Mouse (Mus musculus) hindbrain, embryonic 15.5 days (tissue): ENCODE measurements around the gene Ucp2. TPM values are rescaled to one million over a fixed set of nuclear protein-coding genes. Genes with fewer than 3 reads are reported as not detected.

Experiments used
- ATAC-seq: fragments of 200-750 bp; cut with Nextera tagmentation; 2 replicates; pipeline ENCODE4 v1.8.0; 2017; ENCODE audit warnings: low read depth, moderate number of reproducible peaks, moderate TSS enrichment; ENCODE audit not compliant: low FRiP score
- H3K27ac ChIP-seq: fragments of 300-500 bp; sonication (generic); replicated peaks from 2 replicates; pipeline ENCODE4 v1.5.1; 2015; ENCODE audit warnings: mild to moderate bottlenecking, inconsistent platforms
- H3K27me3 ChIP-seq: fragments of 300-500 bp; sonication (generic); 2 replicates; pipeline ENCODE4 v1.6.1; 2015; ENCODE audit warnings: control low read depth, inconsistent platforms
- H3K36me3 ChIP-seq: fragments of 300-500 bp; sonication (generic); 2 replicates; pipeline ENCODE4 v1.6.1; 2015; ENCODE audit warnings: control low read depth, inconsistent platforms
- H3K4me1 ChIP-seq: fragments of 300-500 bp; sonication (generic); replicated peaks from 2 replicates; pipeline ENCODE4 v1.6.1; 2015; ENCODE audit warnings: control low read depth, inconsistent platforms
- H3K4me2 ChIP-seq: fragments of 300-500 bp; sonication (generic); 2 replicates; pipeline ENCODE4 v1.6.1; 2015; ENCODE audit warnings: moderate library complexity, mild to moderate bottlenecking, inconsistent platforms
- H3K4me3 ChIP-seq: fragments of 300-500 bp; sonication (generic); 2 replicates; pipeline ENCODE4 v1.5.1; 2015; ENCODE audit warnings: mild to moderate bottlenecking, inconsistent platforms
- H3K9ac ChIP-seq: fragments of 300-500 bp; sonication (generic); 2 replicates; pipeline ENCODE4 v1.6.1; 2015; ENCODE audit warnings: inconsistent platforms
- H3K9me3 ChIP-seq: fragments of 300-500 bp; sonication (generic); 2 replicates; pipeline ENCODE4 v1.6.1; 2016; ENCODE audit warnings: control low read depth, inconsistent platforms
- WGBS: fragments of 180-500 bp; shearing (Covaris S2); methylation state at CpG from one replicate; pipeline ENCODE4 v1.1.7; 2015; 5-methylcytosine and 5-hydroxymethylcytosine counted together
- polyA plus RNA-seq: library from polyadenylated mRNA; unstranded; fragments of >200 nt; fragmentation: Nextera tagmentation; extraction: Ambion mirVana; gene quantifications from 2 replicates; pipeline ENCODE4 v1.2.1, GENCODE M21; 2015

Ucp2 gene
- polyA plus RNA-seq, 1 experiment from 2014 or later, result 81.8 TPM

- Histone ChIP-seq H3K36me3 (peaks cover 17% of the 10 kb centered on the region), H3K4me2 (no peak overlapping the region), H3K27ac (no peak overlapping the region), H3K4me1 (peaks cover 11% of the 10 kb centered on the region), H3K9ac (no peak overlapping the region), H3K4me3 (no peak overlapping the region), H3K27me3 (no peaks in the 10 kb centered on the region), H3K9me3 (no peaks in the 10 kb centered on the region)
- WGBS, result 97% methylated on average over 9 of the region's 9 CpGs
- ATAC-seq, result no peak
These were observed 46.4 kb downstream of the Ucp2 start for GRCm38 (mm10) chr7:100539516-100539915.

GRCm38 (mm10) chr7:100544437-100544836 lies 51.3 kb downstream of the Ucp2 start:
- no peaks in the 10 kb centered on the region for H3K27me3 ChIP-seq
- no peak overlapping the region for H3K4me2 ChIP-seq
- H3K9me3 ChIP-seq, result no peaks in the 10 kb centered on the region
- no peak overlapping the region for H3K27ac ChIP-seq
- WGBS, result 62% methylated on average over 1 of the region's 1 CpGs
- no peaks in the 10 kb centered on the region for H3K4me1 ChIP-seq
- no peak overlapping the region for H3K4me3 ChIP-seq
- no peak overlapping the region for H3K9ac ChIP-seq
- ATAC-seq, result no peak
- peaks cover 24% of the 10 kb centered on the region for H3K36me3 ChIP-seq

GRCm38 (mm10) chr7:100547631-100548030 lies 54.5 kb downstream of the Ucp2 start:
- Histone ChIP-seq H3K4me1 (0 out of 2 replicates have a peak, but pooled peaks cover 3% of the 10 kb centered on the region), H3K4me3 (no peak overlapping the region), H3K36me3 (peaks cover 12% of the 10 kb centered on the region; the same call in 1 of the 2 replicates), H3K27ac (no peak overlapping the region), H3K27me3 (no peaks in the 10 kb centered on the region), H3K4me2 (no peak overlapping the region), H3K9ac (no peak overlapping the region), H3K9me3 (no peaks in the 10 kb centered on the region)
- 86% methylated on average over 4 of the region's 4 CpGs for WGBS
- no peak for ATAC-seq

- no peak overlapping the region for H3K4me3 ChIP-seq
- no peaks in the 10 kb centered on the region for H3K9me3 ChIP-seq
- H3K27ac ChIP-seq, result no peak overlapping the region
- H3K36me3 ChIP-seq, result peaks cover 12% of the 10 kb centered on the region; the same call in 1 of the 2 replicates
- WGBS, result 86% methylated on average over 3 of the region's 3 CpGs
- peaks cover 6% of the 10 kb centered on the region; the same call in 1 of the 2 replicates for H3K4me1 ChIP-seq
- no peak for ATAC-seq
- H3K4me2 ChIP-seq, result no peak overlapping the region
- no peak overlapping the region for H3K9ac ChIP-seq
- no peaks in the 10 kb centered on the region for H3K27me3 ChIP-seq
These were observed 56.7 kb downstream of the Ucp2 start for GRCm38 (mm10) chr7:100549796-100550195.

- H3K4me2 ChIP-seq, result no peak overlapping the region
- no peaks in the 10 kb centered on the region for H3K27me3 ChIP-seq
- H3K9ac ChIP-seq, result no peak overlapping the region
- H3K4me3 ChIP-seq, result no peak overlapping the region
- H3K9me3 ChIP-seq, result no peaks in the 10 kb centered on the region
- H3K27ac ChIP-seq, result no peak overlapping the region
- no peak for ATAC-seq
- peaks cover 12% of the 10 kb centered on the region; the same call in 1 of the 2 replicates for H3K36me3 ChIP-seq
- WGBS, result 52% methylated on average over 5 of the region's 5 CpGs
- peaks cover 12% of the 10 kb centered on the region; the same call in 1 of the 2 replicates for H3K4me1 ChIP-seq
These were observed 57.3 kb downstream of the Ucp2 start for GRCm38 (mm10) chr7:100550338-100551007.

Other genes with a start within 250 kb of the Ucp2 start
- gene P4ha3, start 207.8 kb upstream of the Ucp2 start, polyA plus RNA-seq, result 7.3 and 10.8 TPM in 2 replicates
- gene C2cd3, start 121.1 kb upstream of the Ucp2 start, polyA plus RNA-seq, result 17.5 and 20.9 TPM in 2 replicates
- gene Ppme1, start 121.0 kb upstream of the Ucp2 start, polyA plus RNA-seq, result 154 and 170 TPM in 2 replicates
- not detected in 2 replicates for gene Ucp3, start 20.3 kb upstream of the Ucp2 start, polyA plus RNA-seq
- 4.1 and 7.1 TPM in 2 replicates for gene Dnajb13, start 21.6 kb downstream of the Ucp2 start, polyA plus RNA-seq
- gene Coa4, start 43.7 kb downstream of the Ucp2 start, polyA plus RNA-seq, result 15.8 and 17.8 TPM in 2 replicates
- gene Rab6a, start 114.1 kb downstream of the Ucp2 start, polyA plus RNA-seq, result 274 and 283 TPM in 2 replicates
- 81.4 and 83.6 TPM in 2 replicates for gene Mrpl48, start 115.0 kb downstream of the Ucp2 start, polyA plus RNA-seq
- gene Plekhb1, start 169.1 kb downstream of the Ucp2 start, polyA plus RNA-seq, result 17.4 and 17.5 TPM in 2 replicates
- 112 and 117 TPM in 2 replicates for gene Fam168a, start 213.3 kb downstream of the Ucp2 start, polyA plus RNA-seq